ENCODE assay signal across 23 mouse cellular contexts in genomic region chr13:73782486-73782885, GRCm38 (mm10). TPM values are rescaled to one million over a fixed set of nuclear protein-coding genes. Genes with fewer than 3 reads are reported as not detected.
A peak's percentile ranks its signal among the peaks of the same experiment; 100 is the strongest.
DNase-seq lines count a peak whose midpoint lies in the region; TF ChIP-seq lines count a peak whose summit lies in the region.
"Had no signal": no experiment of that assay in that cellular context is flagged by ENCODE, and none has a peak within 500 bp of the region (broad histone marks: within the 10 kb centered on the region; RNA-seq: fewer than 3 reads in every experiment).

No protein-coding gene starts in this region.

- peak overlapping the region; percentile 92 for H3K27ac ChIP-seq in ES-Bruce4 (ENCODE audit: insufficient read depth, low read length)
- H3K27ac ChIP-seq: embryonic facial prominence, embryonic 10.5 days; embryonic facial prominence, embryonic 13.5 days; forebrain, embryonic 12.5 days; forebrain, embryonic 15.5 days; heart, embryonic 15.5 days; hindbrain, embryonic 12.5 days; hindbrain, embryonic 15.5 days had no signal

- TF ChIP-seq CTCF in E14TG2a.4 (conservative IDR thresholded peaks at IDR 0.05; ENCODE audit: low read length) (no peak), ES-Bruce4 (IDR thresholded peaks at IDR 0.05; ENCODE audit: low read depth, low read length) (no peak)
- TF ChIP-seq CTCF in lung, adult 2 months (IDR thresholded peaks at IDR 0.05; ENCODE audit: insufficient read depth, low read length): no peak

- H3K4me3 ChIP-seq in E14TG2a.4 (replicated peaks; ENCODE audit: low read length): peak overlapping the region; percentile 33
- no peak overlapping the region for H3K4me3 ChIP-seq in ES-Bruce4 (ENCODE audit: low read depth, low read length)
- no peak overlapping the region for H3K4me3 ChIP-seq in lung, adult 2 months (replicated peaks; ENCODE audit: extremely low read depth, low read depth, low read length)
- H3K4me3 ChIP-seq: embryonic facial prominence, embryonic 10.5 days; embryonic facial prominence, embryonic 13.5 days; erythroblast, embryonic 14.5 days; forebrain, embryonic 12.5 days; forebrain, embryonic 15.5 days; heart, embryonic 12.5 days; heart, embryonic 15.5 days; hindbrain, embryonic 12.5 days; hindbrain, embryonic 15.5 days had no signal

- H3K9me3 ChIP-seq in E14TG2a.4 (ENCODE audit: low read length) (no peaks in the 10 kb centered on the region), ES-Bruce4 (replicated peaks; ENCODE audit: control insufficient read depth, insufficient read depth, low read length, poor library complexity, severe bottlenecking) (no peaks in the 10 kb centered on the region)
- H3K9me3 ChIP-seq: embryonic facial prominence, embryonic 10.5 days; embryonic facial prominence, embryonic 13.5 days; forebrain, embryonic 12.5 days; forebrain, embryonic 15.5 days; heart, embryonic 12.5 days; heart, embryonic 15.5 days; hindbrain, embryonic 12.5 days; hindbrain, embryonic 15.5 days had no signal

- H3K4me1 ChIP-seq in E14TG2a.4 (replicated peaks; ENCODE audit: low read depth, low read length) (peaks cover 73% of the 10 kb centered on the region), ES-Bruce4 (ENCODE audit: control insufficient read depth, insufficient read depth, low read length) (peaks cover 15% of the 10 kb centered on the region)
- no peaks in the 10 kb centered on the region for H3K4me1 ChIP-seq in lung, adult 2 months (ENCODE audit: control insufficient read depth, insufficient read depth, low read length)
- H3K4me1 ChIP-seq: forebrain, embryonic 15.5 days; hindbrain, embryonic 15.5 days had no signal

- TF ChIP-seq EP300 in ES-Bruce4 (IDR thresholded peaks at IDR 0.05; ENCODE audit: insufficient read depth, low read depth, low read length): no peak

- H3K9ac ChIP-seq in ES-Bruce4 (ENCODE audit: low read depth, poor library complexity, severe bottlenecking): no peak overlapping the region
- H3K9ac ChIP-seq: embryonic facial prominence, embryonic 13.5 days; forebrain, embryonic 12.5 days; forebrain, embryonic 15.5 days; heart, embryonic 12.5 days; heart, embryonic 15.5 days; hindbrain, embryonic 12.5 days; hindbrain, embryonic 15.5 days had no signal

- H3K36me3 ChIP-seq in E14TG2a.4 (ENCODE audit: insufficient read depth, low read length) (peaks cover 81% of the 10 kb centered on the region), ES-Bruce4 (ENCODE audit: control insufficient read depth, insufficient read depth, low read length, poor library complexity, severe bottlenecking) (peaks cover 24% of the 10 kb centered on the region)
- H3K36me3 ChIP-seq: hindbrain, embryonic 15.5 days had no signal

- H3K27me3 ChIP-seq in E14TG2a.4 (ENCODE audit: insufficient read depth, low read length) (no peaks in the 10 kb centered on the region), ES-Bruce4 (ENCODE audit: control insufficient read depth, insufficient read depth, low read length, poor library complexity, severe bottlenecking) (no peaks in the 10 kb centered on the region)
- H3K27me3 ChIP-seq: embryonic facial prominence, embryonic 13.5 days; forebrain, embryonic 12.5 days; forebrain, embryonic 15.5 days; heart, embryonic 12.5 days; heart, embryonic 15.5 days; hindbrain, embryonic 12.5 days; hindbrain, embryonic 15.5 days had no signal

- no peak for TF ChIP-seq POLR2A in ES-Bruce4 (IDR thresholded peaks at IDR 0.05; ENCODE audit: insufficient read depth, low read length)
- TF ChIP-seq POLR2A in lung, adult 2 months (IDR thresholded peaks at IDR 0.05; ENCODE audit: borderline replicate concordance, extremely low read depth, low read depth, low read length): no peak

- 68% methylated on average over 5 of the region's 5 CpGs for WGBS in lung, adult 2 months

- DNase-seq in R1 (ENCODE audit: low read depth, low spot score): peak; percentile 96
- DNase-seq in left cerebral cortex, postnatal 10 days (ENCODE audit: extremely low spot score in 1 of 2, low spot score in 2 of 2): no peak
- no peak for DNase-seq in lung, adult 2 months
- no peak for DNase-seq in right cerebral cortex, postnatal 25 days
- DNase-seq: adrenal gland, adult 8-10 months; adrenal gland, postnatal 25 days; cerebellum, adult 18-20 months; cerebellum, adult 9-10 months; cerebellum, postnatal 14 days; gastrocnemius, postnatal 25 days; heart, adult 18-20 months; heart, postnatal 14 days had no signal

- intact Hi-C loops in left cerebral cortex, postnatal 10 days (cut with DNase I): no loop called here

RNA-seq across cellular contexts. Expression of gene Slc12a7, which starts 49.6 kb away (rescaled TPM):
- polyA plus RNA-seq in ES-Bruce4 (2011; ENCODE audit: insufficient read depth, insufficient read length, low read depth, missing spikeins): 86.4 and 94.5 TPM in 2 replicates
- 1 to 10 TPM; 6.0 to 7.3 TPM for total RNA-seq in left cerebral cortex, postnatal 10 days (2021)
- 60.0 and 69.9 TPM in 2 replicates for polyA plus RNA-seq in lung, adult 2 months (2012; rRNA removed)
